Mouse (Mus musculus): Measurements from ENCODE around the gene Lix1.

DNA sequence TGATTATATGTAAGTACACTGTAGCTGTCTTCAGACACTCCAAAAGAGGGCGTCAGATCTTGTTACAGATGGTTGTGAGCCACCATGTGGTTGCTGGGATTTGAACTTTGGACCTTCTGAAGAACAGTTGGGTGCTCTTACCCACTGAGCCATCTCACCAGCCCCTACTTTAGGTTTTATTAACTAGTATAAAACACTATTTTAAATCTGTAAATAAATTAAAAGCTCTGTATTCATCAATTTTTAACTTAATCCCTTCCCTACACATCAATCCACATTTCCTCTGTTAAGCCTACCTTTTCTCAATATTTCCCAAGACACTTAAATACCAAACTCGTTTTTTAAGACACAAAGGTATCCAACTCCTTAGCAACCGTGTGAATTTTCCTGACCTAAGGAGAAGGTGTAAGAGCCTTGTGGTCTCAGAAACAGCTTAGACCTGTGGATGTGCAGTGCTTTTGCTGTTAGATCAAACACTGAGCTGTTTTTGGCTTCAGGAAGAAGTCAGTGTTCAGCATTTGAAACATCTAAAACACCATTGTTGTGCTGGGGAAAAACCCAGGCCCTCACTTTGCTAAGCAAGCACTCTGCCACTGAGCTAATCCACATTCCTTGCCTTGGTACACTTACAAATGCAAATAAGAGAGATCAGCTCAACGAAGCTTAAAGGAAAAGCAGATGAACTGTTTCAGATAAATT lies 22.3 kb downstream of the Lix1 start:
- TF ChIP-seq CTCF (IDR thresholded peaks at IDR 0.05; ENCODE audit: low read depth): no peak
- TF ChIP-seq EP300 (IDR thresholded peaks at IDR 0.05; ENCODE audit: low read depth): no peak

Data from liver, postnatal 0 days (tissue).